Mouse (Mus musculus) R1 (cell line): ENCODE measurements around the gene Olfr1432.
"Not testable (repeated sequence)": the region's sequence is repeated elsewhere in the genome, so short reads cannot be mapped to it uniquely, and the experiment has no call there.

ENCODE experiments used
- DNase-seq: peaks from one replicate; pipeline ENCODE4 v3.0.0-alpha.2; 2018; ENCODE audit warnings: low read depth, low spot score

Olfr1432 gene

DNA sequence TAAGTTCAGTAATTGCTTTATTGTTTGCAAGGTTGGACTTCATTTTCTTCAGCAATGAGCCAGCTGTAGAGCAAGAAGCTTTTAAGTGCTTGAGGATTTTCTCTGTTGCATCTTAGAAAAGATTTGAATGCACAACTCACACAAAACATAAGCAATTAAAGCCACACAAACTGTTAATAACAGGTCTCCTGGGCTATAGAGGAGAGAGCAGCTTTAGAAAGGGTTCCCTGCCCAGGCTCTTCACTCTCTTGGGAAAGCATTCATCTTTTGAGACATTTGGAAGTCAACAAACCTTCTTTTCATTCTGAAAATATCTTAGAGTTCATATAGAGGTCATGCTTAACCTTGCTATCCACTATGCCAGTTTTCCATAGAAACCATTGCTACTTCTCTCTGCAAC is at the start of gene Olfr1432:
Olfr1432 (minus strand) TSS at position 101 of the 400 bp plus-strand sequence.
- DNase-seq: not testable (repeated sequence)

DNA sequence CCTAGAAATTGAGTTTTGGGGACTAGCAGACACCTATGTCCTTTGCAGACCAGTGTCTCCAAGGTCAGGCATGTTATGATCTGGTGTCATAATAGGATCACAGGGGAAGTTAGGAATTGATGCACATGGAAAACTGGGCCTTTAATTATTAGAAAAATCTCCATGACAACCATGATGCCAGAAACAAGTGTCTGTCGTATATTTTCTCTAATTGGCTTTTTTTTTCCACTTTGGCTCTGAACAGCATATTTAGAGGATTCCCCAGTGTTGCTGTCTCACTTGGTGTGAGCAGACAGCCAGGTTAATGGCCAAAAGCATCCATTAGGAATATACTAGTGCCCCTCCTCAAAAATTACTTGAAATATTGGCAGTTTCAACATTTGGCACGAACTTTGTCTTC is 47.2 kb upstream of the Olfr1432 start, which contains the start of gene Olfr1434:
Olfr1434 (plus strand) TSS at position 301 of the 400 bp plus-strand sequence.
- DNase-seq: no peak

DNA sequence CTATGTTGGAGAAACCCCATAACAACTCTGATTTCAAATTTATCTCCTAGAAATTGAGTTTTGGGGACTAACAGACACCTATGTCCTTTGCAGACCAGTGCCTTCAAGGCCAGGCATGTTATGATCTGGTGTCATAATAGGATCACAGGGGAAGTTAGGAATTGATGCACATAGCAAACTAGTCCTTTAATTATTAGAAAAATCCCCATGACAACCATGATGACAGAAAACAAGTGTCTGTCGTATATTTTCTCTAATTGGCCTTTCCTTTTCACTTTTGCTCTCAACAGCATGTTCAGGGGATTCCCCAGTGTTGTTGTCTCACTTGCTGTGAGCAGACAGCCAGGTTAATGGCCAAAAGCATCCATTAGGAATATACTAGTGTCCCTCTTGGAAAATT is 28.3 kb upstream of the Olfr1432 start, which contains the start of gene Olfr235:
Olfr235 (plus strand) TSS at position 301 of the 400 bp plus-strand sequence.
- DNase-seq: no peak

DNA sequence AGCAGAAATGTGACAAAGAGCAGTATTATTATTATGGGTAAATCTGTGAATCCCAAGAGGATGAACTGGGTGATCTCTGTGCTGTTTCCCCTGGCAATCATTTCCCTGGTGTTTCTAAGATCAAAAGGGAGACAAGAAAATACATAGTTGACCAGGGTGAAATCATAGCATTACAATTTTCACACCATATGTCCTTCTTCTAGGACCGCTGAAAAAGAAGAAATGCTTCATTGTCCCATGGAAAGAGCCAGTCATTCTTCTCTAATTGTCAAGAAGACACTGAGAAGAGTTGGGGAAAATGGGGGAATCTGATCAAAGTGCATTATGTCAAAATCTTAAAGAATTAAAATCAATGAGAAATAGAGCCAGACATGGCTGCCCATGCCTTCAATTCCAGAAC is 9.2 kb upstream of the Olfr1432 start, which contains the start of gene Olfr262:
Olfr262 (minus strand) TSS at position 101 of the 400 bp plus-strand sequence.
- DNase-seq: no peak

DNA sequence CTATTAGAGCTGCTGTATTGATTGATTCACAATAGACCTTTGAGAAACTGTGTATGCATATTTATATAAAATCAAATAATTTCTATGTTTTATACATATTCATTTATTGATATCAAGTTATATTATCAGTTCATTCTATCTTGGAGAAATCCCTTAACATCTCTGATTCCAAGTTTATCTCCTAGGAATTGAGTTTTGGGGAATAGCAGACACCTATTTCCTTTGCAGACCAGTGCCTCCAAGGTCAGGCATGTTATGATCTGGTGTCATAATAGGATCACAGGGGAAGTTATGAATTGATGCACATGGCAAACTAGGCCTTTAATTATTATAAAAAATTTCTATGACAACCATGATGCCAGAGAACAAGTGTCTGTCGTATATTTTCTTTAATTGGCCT is 32.1 kb downstream of the Olfr1432 start, which contains the start of gene Olfr1431:
Olfr1431 (plus strand) TSS at position 301 of the 400 bp plus-strand sequence.
- no peak for DNase-seq

DNA sequence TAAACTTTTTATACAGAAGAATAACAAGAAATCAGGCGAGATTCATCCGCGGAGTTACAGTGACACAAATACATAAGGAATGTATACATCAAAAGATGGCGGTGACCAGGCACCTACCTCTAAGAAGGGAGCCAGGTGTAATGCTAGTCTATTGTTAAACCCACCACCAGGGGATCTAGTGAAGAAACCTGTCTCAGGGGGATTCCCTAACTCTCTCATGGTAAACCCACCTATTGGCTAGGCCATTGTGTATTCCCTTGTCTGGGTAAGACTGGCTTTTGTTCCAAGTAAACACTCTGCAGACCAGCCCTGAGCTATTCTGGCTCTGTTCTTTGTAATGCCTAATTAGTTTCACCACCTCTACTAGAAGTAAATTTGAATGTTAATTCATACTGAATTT is 33.3 kb downstream of the Olfr1432 start:
- DNase-seq: peak; percentile 89
